Mouse (Mus musculus) liver, adult 2 months (tissue): ENCODE data around the gene Grik5. TPM values are rescaled to one million over a fixed set of nuclear protein-coding genes. Genes with fewer than 3 reads are reported as not detected.
A peak's percentile ranks its signal among the peaks of the same experiment; 100 is the strongest.
"Not testable (repeated sequence)": the region's sequence is repeated elsewhere in the genome, so short reads cannot be mapped to it uniquely, and the experiment has no call there.

Source experiments
- DNase-seq: peaks from one replicate; pipeline ENCODE4 v3.0.0-alpha.2; 2011; ENCODE audit warnings: low read depth, low spot score; ENCODE audit errors: extremely low read depth
- H3K27ac ChIP-seq: fragments of 200-500 bp; replicated peaks from 2 replicates; pipeline ENCODE4 v1.5.1; 2012; ENCODE audit warnings: low read depth, mild to moderate bottlenecking, control low read depth, inconsistent platforms, low read length; ENCODE audit not compliant: insufficient read depth
- H3K27me3 ChIP-seq: fragments of 200-500 bp; 2 replicates; pipeline ENCODE4 v1.6.1; 2012; ENCODE audit warnings: mild to moderate bottlenecking, moderate library complexity, low read length, inconsistent platforms; ENCODE audit not compliant: control insufficient read depth, insufficient read depth
- H3K36me3 ChIP-seq: fragments of 200-500 bp; 2 replicates; pipeline ENCODE4 v1.6.1; 2012; ENCODE audit warnings: low read length, inconsistent platforms; ENCODE audit not compliant: control insufficient read depth, insufficient read depth
- H3K4me1 ChIP-seq: fragments of 200-500 bp; 2 replicates; pipeline ENCODE4 v1.6.1; 2011; ENCODE audit warnings: low read length; ENCODE audit not compliant: control insufficient read depth, insufficient read depth
- H3K4me3 ChIP-seq: fragments of 200-500 bp; 2 replicates; pipeline ENCODE4 v1.5.1; 2011; ENCODE audit warnings: low read depth, mild to moderate bottlenecking, control low read depth, low read length, moderate library complexity; ENCODE audit not compliant: insufficient read depth
- H3K79me2 ChIP-seq: fragments of 200-500 bp; 2 replicates; pipeline ENCODE4 v1.6.1; 2012; ENCODE audit warnings: inconsistent platforms, mild to moderate bottlenecking, low read length, moderate library complexity; ENCODE audit not compliant: control insufficient read depth, insufficient read depth
- H3K9ac ChIP-seq: fragments of 200-500 bp; 2 replicates; pipeline ENCODE4 v1.6.1; 2012; ENCODE audit warnings: low read depth, mild to moderate bottlenecking, control low read depth, inconsistent platforms, low read length
- CTCF ChIP-seq: fragments of 200-500 bp; IDR thresholded peaks from 2 replicates; pipeline ENCODE4 v1.5.1; 2011; ENCODE audit warnings: low read depth, low read length, control low read depth
- POLR2A ChIP-seq: fragments of 200-500 bp; IDR thresholded peaks from 2 replicates; pipeline ENCODE4 v1.6.1; 2011; ENCODE audit warnings: low read length, control low read depth; ENCODE audit not compliant: insufficient read depth; ENCODE audit errors: extremely low read depth
- WGBS: fragments of 180-500 bp; shearing (Covaris S2); methylation state at CpG from one replicate; pipeline ENCODE4 v1.1.7; 2018; 5-methylcytosine and 5-hydroxymethylcytosine counted together
- polyA plus RNA-seq: library from polyadenylated mRNA; depleted of rRNA; stranded (reverse); fragments of >200 nt; gene quantifications from 2 replicates; pipeline ENCODE4 v1.2.3, GENCODE M21; 2012
- total RNA-seq: library from RNA; depleted of rRNA; stranded (reverse); fragments of >200 nt; gene quantifications from 2 replicates; pipeline ENCODE4 v1.2.3, GENCODE M21; 2014

Grik5 gene
- total and polyA plus RNA-seq, 2 experiments = 2.4 to 14.0 TPM

DNA sequence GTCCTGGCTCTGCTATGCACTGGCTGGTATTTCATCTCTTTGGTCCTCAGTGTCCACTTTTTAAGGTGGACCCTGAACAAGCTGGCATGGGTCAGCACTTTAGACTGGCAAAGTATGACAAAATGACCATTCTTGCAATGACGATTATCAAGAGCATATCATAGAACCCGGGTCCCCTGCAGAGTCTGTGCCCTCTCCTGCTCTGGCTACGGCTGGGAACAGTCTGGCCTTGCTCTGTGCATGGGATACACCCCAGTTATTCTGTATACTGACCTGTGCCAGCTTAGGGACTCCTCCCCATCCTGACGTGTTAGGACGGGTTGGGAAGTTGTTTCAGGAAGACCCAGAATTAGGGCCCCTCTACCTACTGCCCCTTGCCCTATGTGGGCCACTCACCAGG lies 14.3 kb downstream of the Grik5 start:
- no peak overlapping the region for H3K9ac ChIP-seq
- no peaks in the 10 kb centered on the region for H3K4me1 ChIP-seq
- TF ChIP-seq CTCF = no peak
- TF ChIP-seq POLR2A = no peak
- H3K4me3 ChIP-seq = no peak overlapping the region
- H3K79me2 ChIP-seq = no peaks in the 10 kb centered on the region
- no peaks in the 10 kb centered on the region for H3K36me3 ChIP-seq
- no peaks in the 10 kb centered on the region for H3K27me3 ChIP-seq
- no peak overlapping the region for H3K27ac ChIP-seq
- DNase-seq = no peak
- 91% methylated on average over 5 of the region's 5 CpGs for WGBS

DNA sequence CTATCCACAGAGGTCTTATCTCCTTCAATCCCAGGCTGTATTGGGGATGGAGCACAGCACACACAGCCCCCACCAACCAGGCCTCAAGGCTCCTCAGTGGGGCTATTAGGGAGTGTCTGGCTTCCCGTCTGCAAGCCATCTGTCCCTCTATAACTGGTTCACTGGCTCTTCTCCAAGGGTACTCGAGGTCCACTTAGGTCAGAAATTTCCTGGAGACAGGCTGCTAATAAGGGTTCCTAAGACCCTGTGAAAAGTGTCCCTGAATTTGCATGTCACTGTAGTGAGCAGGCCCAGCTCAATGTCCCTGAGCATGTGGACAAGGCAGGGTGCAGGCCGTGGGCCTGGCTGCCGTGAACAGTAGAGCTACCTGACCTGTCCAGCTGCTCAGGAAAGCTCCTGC lies 15.2 kb downstream of the Grik5 start:
- no peak overlapping the region for H3K4me3 ChIP-seq
- no peak for TF ChIP-seq POLR2A
- TF ChIP-seq CTCF = no peak
- WGBS = 79% methylated on average over 4 of the region's 4 CpGs
- H3K27me3 ChIP-seq = no peaks in the 10 kb centered on the region
- no peak for DNase-seq
- no peaks in the 10 kb centered on the region for H3K79me2 ChIP-seq
- no peaks in the 10 kb centered on the region for H3K36me3 ChIP-seq
- H3K9ac ChIP-seq = no peak overlapping the region
- H3K4me1 ChIP-seq = peaks cover 2% of the 10 kb centered on the region; the same call in 1 of the 2 replicates
- H3K27ac ChIP-seq = no peak overlapping the region

DNA sequence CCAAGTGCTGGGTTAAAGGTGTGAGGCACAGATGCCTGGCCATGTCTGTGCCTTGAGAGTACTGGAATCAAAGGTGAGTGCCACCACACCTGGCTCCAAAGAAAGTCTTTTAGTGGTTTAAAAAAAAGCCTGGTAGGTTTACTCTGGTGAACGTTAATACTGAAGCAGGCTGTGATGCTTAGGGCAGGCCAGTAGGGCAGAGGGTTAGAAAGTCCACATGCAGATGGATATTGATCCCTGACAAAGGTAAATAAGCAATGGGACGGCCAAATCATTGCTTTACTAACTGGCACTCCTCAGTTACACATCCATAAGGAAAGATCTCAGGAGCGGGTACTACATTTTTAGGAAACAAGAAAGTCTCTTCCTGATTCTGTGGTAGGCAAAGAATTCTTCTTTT lies 19.6 kb downstream of the Grik5 start:
- Histone ChIP-seq H3K4me3 (no peak overlapping the region), H3K4me1 (peaks cover 2% of the 10 kb centered on the region; the same call in 1 of the 2 replicates), H3K27me3 (no peaks in the 10 kb centered on the region), H3K9ac (no peak overlapping the region), H3K79me2 (no peaks in the 10 kb centered on the region), H3K36me3 (no peaks in the 10 kb centered on the region), H3K27ac (peak overlapping the region; percentile 11)
- WGBS = 22% methylated on average over 3 of the region's 3 CpGs
- peak; percentile 89 for DNase-seq
- no peak for TF ChIP-seq POLR2A

DNA sequence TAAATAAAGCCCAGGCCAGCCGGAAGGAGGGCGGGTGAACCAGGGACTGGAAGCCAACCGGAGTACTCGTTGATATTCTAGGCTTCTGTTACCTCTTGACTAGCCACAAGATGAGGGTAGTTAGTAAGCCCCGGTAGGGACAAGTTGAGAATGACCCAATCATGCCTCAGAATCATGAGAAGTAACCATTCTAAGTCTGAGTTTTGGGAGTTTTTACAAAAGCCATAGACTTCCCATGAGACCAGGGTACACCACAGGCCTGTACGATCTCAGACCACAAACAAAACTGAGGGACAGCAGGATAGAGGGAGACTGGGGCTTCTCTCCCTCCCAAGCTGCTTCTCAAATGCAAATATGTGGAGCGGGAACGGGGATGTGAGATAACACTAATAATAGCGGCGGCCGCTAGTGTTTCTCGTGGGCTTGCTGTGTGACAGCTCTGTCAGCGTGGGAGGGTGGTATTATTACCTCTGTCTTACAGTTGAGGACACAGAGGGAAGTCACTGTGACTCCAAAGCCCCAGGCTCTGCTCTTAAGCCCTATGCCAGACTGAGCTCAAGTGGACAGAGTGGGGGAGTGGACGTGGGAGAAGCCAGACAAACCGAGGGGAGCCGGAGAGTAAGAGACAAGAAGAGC lies 22.7 kb downstream of the Grik5 start:
- Histone ChIP-seq H3K27me3 (no peaks in the 10 kb centered on the region), H3K4me1 (peaks cover 2% of the 10 kb centered on the region; the same call in 1 of the 2 replicates), H3K9ac (no peak overlapping the region), H3K4me3 (no peak overlapping the region), H3K79me2 (no peaks in the 10 kb centered on the region), H3K36me3 (no peaks in the 10 kb centered on the region), H3K27ac (no peak overlapping the region)
- TF ChIP-seq CTCF (no peak), POLR2A (no peak)
- DNase-seq = no peak
- WGBS = 90% methylated on average over 16 of the region's 16 CpGs

DNA sequence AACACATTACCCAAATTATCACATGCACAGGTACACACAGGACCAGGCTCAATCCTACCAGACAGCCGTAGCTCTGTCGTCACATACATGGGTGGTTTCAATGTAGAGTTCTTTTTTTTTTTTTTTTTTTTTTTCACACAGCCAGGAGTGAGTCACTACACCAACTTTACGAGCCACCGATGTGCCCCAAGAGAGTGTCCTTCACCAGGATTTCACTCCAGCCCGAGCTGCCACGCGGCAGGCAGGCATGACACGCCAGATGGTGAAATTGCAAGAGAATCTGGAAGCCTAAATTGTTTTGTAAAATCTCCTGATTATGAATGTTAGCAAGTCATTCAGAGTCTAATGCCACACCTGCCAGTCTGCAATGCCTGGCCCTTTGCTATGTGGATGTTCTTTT lies 24.8 kb downstream of the Grik5 start:
- no peaks in the 10 kb centered on the region for H3K79me2 ChIP-seq
- no peaks in the 10 kb centered on the region for H3K36me3 ChIP-seq
- DNase-seq = no peak
- TF ChIP-seq CTCF = no peak
- no peak for TF ChIP-seq POLR2A
- H3K4me1 ChIP-seq = peaks cover under 1% of the 10 kb centered on the region; the same call in 1 of the 2 replicates
- no peaks in the 10 kb centered on the region for H3K27me3 ChIP-seq
- 94% methylated on average over 8 of the region's 8 CpGs for WGBS
- H3K9ac ChIP-seq = no peak overlapping the region
- no peak overlapping the region for H3K4me3 ChIP-seq
- H3K27ac ChIP-seq = no peak overlapping the region

DNA sequence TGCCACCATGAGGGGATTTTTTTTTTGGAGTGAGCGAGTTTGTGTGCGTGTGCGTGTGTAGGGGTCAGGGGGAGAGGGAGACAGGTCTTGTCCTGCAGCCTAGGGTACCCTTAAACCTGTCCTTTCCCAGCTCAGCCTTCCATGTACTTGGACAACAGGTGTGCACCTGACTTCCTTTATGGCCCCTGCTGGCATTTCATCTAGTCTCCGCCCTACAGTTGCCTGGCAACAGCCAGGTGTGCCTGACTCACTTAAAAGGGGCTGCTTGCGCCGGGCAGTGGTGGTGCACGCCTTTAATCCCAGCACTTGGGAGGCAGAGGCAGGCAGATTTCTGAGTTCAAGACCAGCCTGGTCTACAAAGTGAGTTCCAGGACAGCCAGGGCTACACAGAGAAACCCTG lies 27.5 kb downstream of the Grik5 start:
- H3K4me1 ChIP-seq, H3K9ac ChIP-seq, H3K4me3 ChIP-seq, H3K36me3 ChIP-seq, H3K27me3 ChIP-seq, H3K79me2 ChIP-seq, H3K27ac ChIP-seq, DNase-seq: not testable (repeated sequence)
- WGBS = 97% methylated on average over 7 of the region's 7 CpGs
